Mouse (Mus musculus) liver, embryonic 16.5 days (tissue): ENCODE data around the gene Rbfox2. TPM values are rescaled to one million over a fixed set of nuclear protein-coding genes. Genes with fewer than 3 reads are reported as not detected.

ENCODE experiments used
- ATAC-seq: fragments of 200-750 bp; cut with Nextera tagmentation; 2 replicates; pipeline ENCODE4 v1.8.0; 2017; ENCODE audit warnings: low read depth, mild to moderate bottlenecking, moderate number of reproducible peaks, moderate library complexity
- H3K27ac ChIP-seq: fragments of 300-500 bp; sonication (generic); 2 replicates; pipeline ENCODE4 v1.5.1; 2014; ENCODE audit warnings: mild to moderate bottlenecking, low read length
- H3K27me3 ChIP-seq: fragments of 300-500 bp; sonication (generic); 2 replicates; pipeline ENCODE4 v1.6.1; 2014; ENCODE audit warnings: low read depth, low read length, mixed read lengths; ENCODE audit not compliant: control insufficient read depth, insufficient read depth
- H3K36me3 ChIP-seq: fragments of 300-500 bp; sonication (generic); 2 replicates; pipeline ENCODE4 v1.6.1; 2014; ENCODE audit warnings: mild to moderate bottlenecking; ENCODE audit not compliant: control insufficient read depth, insufficient read depth
- H3K4me1 ChIP-seq: fragments of 300-500 bp; sonication (generic); 2 replicates; pipeline ENCODE4 v1.6.1; 2014; ENCODE audit warnings: low read depth, low read length, mixed read lengths; ENCODE audit not compliant: control insufficient read depth
- H3K4me2 ChIP-seq: fragments of 300-500 bp; sonication (generic); 2 replicates; pipeline ENCODE4 v1.6.1; 2014; ENCODE audit warnings: low read depth, low read length, mixed read lengths
- H3K4me3 ChIP-seq: fragments of 300-500 bp; sonication (generic); 2 replicates; pipeline ENCODE4 v1.5.1; 2014; ENCODE audit warnings: low read depth, mild to moderate bottlenecking, low read length
- H3K9ac ChIP-seq: fragments of 300-500 bp; sonication (generic); 2 replicates; pipeline ENCODE4 v1.6.1; 2014; ENCODE audit warnings: low read depth, low read length
- H3K9me3 ChIP-seq: fragments of 300-500 bp; sonication (generic); replicated peaks from 2 replicates; pipeline ENCODE4 v1.6.1; 2016; ENCODE audit warnings: low read length; ENCODE audit not compliant: control insufficient read depth
- WGBS: fragments of 180-500 bp; shearing (Covaris S2); extraction: QIAGEN DNeasy Blood & Tissue Kit; methylation state at CpG from one replicate; pipeline ENCODE4 v1.1.7; 2014; ENCODE audit not compliant: insufficient replicate concordance; 5-methylcytosine and 5-hydroxymethylcytosine counted together
- polyA plus RNA-seq: library from polyadenylated mRNA; unstranded; fragments of >200 nt; fragmentation: Nextera tagmentation; extraction: Ambion mirVana; gene quantifications from 2 replicates; pipeline ENCODE4 v1.2.1, GENCODE M21; 2015

The Rbfox2 gene
- polyA plus RNA-seq, 1 experiment from 2014 or later = 12.7 TPM

GRCm38 (mm10) chr15:77086488-77086887 is 220.3 kb downstream of the Rbfox2 start:
- ATAC-seq = no peak
- no peak overlapping the region for H3K4me2 ChIP-seq
- no peak overlapping the region for H3K27ac ChIP-seq
- H3K36me3 ChIP-seq = no peaks in the 10 kb centered on the region
- no peak overlapping the region for H3K4me3 ChIP-seq
- H3K9ac ChIP-seq = no peak overlapping the region
- no peaks in the 10 kb centered on the region for H3K27me3 ChIP-seq
- no peaks in the 10 kb centered on the region for H3K9me3 ChIP-seq
- 70% methylated on average over 1 of the region's 1 CpGs for WGBS
- no peaks in the 10 kb centered on the region for H3K4me1 ChIP-seq

GRCm38 (mm10) chr15:77085818-77086217 is 221.0 kb downstream of the Rbfox2 start:
- no peaks in the 10 kb centered on the region for H3K9me3 ChIP-seq
- H3K4me2 ChIP-seq = no peak overlapping the region
- no peaks in the 10 kb centered on the region for H3K27me3 ChIP-seq
- no peak overlapping the region for H3K9ac ChIP-seq
- H3K4me1 ChIP-seq = no peaks in the 10 kb centered on the region
- H3K36me3 ChIP-seq = no peaks in the 10 kb centered on the region
- no peak for ATAC-seq
- no peak overlapping the region for H3K27ac ChIP-seq
- no peak overlapping the region for H3K4me3 ChIP-seq
- 67% methylated on average over 7 of the region's 7 CpGs for WGBS

DNA sequence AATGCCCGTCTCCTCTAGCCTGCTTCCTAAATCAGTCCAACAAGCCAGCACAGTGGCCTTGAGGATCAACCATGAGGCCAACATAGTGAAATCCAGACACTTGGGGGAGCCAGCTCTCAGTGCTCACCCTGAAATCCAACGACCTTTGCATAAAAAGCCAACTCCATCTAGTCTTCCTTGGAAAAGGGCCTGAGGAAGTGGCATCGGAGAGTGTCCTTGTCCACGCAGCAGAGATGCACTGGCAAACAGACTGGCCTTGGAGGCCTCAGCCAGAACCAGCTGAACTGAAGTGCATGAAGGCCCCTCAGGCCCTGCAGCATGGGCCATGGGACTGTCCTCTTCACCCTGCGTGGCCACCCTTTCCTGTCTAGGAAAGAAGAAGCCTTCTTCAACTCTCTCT is 225.3 kb downstream of the Rbfox2 start:
- no peak overlapping the region for H3K9ac ChIP-seq
- ATAC-seq = no peak
- 0 out of 2 replicates have a peak, but pooled peaks cover 3% of the 10 kb centered on the region for H3K4me1 ChIP-seq
- no peaks in the 10 kb centered on the region for H3K36me3 ChIP-seq
- H3K4me3 ChIP-seq = no peak overlapping the region
- no peaks in the 10 kb centered on the region for H3K9me3 ChIP-seq
- no peak overlapping the region for H3K27ac ChIP-seq
- H3K4me2 ChIP-seq = no peak overlapping the region
- H3K27me3 ChIP-seq = no peaks in the 10 kb centered on the region
- 58% methylated on average over 5 of the region's 5 CpGs for WGBS

DNA sequence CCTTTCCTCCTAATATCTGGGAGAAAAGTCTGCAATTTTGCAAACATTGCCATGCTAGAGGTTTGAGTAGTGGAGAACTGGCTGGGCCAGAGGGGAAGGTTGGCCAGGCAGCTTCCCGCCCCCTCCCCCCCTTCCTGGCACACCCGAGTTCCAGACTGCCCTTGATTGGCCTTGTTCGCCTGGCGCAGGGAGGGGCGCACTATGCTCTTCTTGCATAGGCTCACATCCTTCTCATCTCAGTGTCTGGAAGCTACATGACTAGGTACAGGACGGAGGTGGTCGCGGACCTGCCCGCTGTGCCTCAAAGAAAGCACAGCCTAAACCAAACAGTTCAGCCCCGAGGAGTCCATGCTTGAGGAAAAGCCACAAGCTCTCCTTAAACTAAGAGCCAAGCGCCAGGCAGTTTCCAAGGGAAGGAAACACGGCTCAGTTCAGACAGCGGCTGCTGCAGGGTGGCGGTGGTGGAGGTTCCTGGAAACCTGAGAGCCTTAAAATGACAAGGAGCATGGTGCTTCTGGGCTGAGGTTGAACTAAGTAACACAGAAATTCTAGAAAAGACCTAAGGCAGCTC is 226.0 kb downstream of the Rbfox2 start:
- no peak overlapping the region for H3K27ac ChIP-seq
- WGBS = 70% methylated on average over 14 of the region's 14 CpGs
- ATAC-seq = no peak
- no peaks in the 10 kb centered on the region for H3K36me3 ChIP-seq
- H3K9ac ChIP-seq = no peak overlapping the region
- H3K27me3 ChIP-seq = no peaks in the 10 kb centered on the region
- H3K4me1 ChIP-seq = 0 out of 2 replicates have a peak, but pooled peaks cover 3% of the 10 kb centered on the region
- H3K4me3 ChIP-seq = no peak overlapping the region
- H3K9me3 ChIP-seq = no peaks in the 10 kb centered on the region
- no peak overlapping the region for H3K4me2 ChIP-seq

DNA sequence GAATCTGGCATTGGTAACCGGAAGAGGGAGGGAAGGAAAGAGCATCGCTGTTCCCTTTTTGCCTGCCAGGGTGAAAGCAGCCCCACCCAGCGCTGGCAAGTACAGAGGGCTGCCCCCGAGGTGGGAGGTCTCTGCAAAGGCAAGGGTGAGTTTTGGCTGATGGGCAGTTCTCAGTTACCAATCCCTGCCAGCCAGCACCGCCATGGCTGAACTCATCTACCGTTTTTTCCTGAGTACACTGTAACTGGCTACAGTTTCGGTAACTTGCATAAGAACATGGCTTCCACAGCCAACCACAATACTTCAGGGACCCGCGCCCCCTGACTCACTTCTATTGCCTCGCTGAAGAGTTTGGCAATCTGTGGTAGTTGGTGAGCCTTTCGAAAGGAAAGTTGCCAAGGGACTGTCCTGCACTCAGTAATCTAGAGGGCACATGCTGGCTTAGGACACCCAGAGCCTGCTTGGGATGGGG is 226.9 kb downstream of the Rbfox2 start:
- H3K4me1 ChIP-seq = 0 out of 2 replicates have a peak, but pooled peaks cover 3% of the 10 kb centered on the region
- no peaks in the 10 kb centered on the region for H3K27me3 ChIP-seq
- H3K9ac ChIP-seq = no peak overlapping the region
- no peak overlapping the region for H3K4me3 ChIP-seq
- ATAC-seq = no peak
- no peaks in the 10 kb centered on the region for H3K36me3 ChIP-seq
- WGBS = 63% methylated on average over 11 of the region's 11 CpGs
- H3K4me2 ChIP-seq = no peak overlapping the region
- H3K9me3 ChIP-seq = no peaks in the 10 kb centered on the region
- no peak overlapping the region for H3K27ac ChIP-seq

GRCm38 (mm10) chr15:77079256-77079822 is 227.5 kb downstream of the Rbfox2 start:
- Histone ChIP-seq H3K4me2 (no peak overlapping the region), H3K9ac (no peak overlapping the region), H3K9me3 (no peaks in the 10 kb centered on the region), H3K27me3 (no peaks in the 10 kb centered on the region), H3K4me3 (no peak overlapping the region), H3K36me3 (no peaks in the 10 kb centered on the region), H3K4me1 (0 out of 2 replicates have a peak, but pooled peaks cover 3% of the 10 kb centered on the region), H3K27ac (no peak overlapping the region)
- no peak for ATAC-seq
- WGBS = 65% methylated on average over 14 of the region's 14 CpGs

DNA sequence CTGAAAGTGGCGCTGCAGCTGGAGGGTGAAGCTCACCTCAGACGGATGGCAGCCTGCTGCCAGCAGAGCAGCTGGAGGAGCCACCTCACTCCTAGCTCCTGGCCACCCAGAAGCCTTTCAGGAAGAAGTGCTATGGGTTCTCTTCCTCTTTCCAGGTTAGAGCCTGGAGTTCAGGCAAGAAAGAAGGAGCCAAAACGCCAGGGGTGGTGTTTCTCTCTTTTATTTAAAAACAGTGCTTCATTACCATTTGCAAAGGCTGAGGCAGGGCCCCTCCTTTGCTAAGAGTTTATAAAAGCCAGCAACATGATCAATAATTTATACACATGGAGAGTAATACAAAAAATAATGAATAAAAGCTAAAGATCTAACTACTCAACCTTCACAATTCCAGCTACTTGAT is 228.0 kb downstream of the Rbfox2 start:
- Histone ChIP-seq H3K9me3 (no peaks in the 10 kb centered on the region), H3K9ac (no peak overlapping the region), H3K4me3 (no peak overlapping the region), H3K4me1 (0 out of 2 replicates have a peak, but pooled peaks cover 3% of the 10 kb centered on the region), H3K27ac (peak overlapping the region; percentile 13; the same call in 1 of the 2 replicates), H3K36me3 (no peaks in the 10 kb centered on the region), H3K27me3 (no peaks in the 10 kb centered on the region), H3K4me2 (no peak overlapping the region)
- no peak for ATAC-seq
- WGBS = 54% methylated on average over 3 of the region's 3 CpGs

- Histone ChIP-seq H3K4me1 (0 out of 2 replicates have a peak, but pooled peaks cover 3% of the 10 kb centered on the region), H3K9me3 (no peaks in the 10 kb centered on the region), H3K27me3 (no peaks in the 10 kb centered on the region), H3K9ac (no peak overlapping the region), H3K4me3 (no peak overlapping the region), H3K4me2 (no peak overlapping the region), H3K27ac (peak overlapping the region; percentile 49), H3K36me3 (no peaks in the 10 kb centered on the region)
- WGBS = 61% methylated on average over 9 of the region's 9 CpGs
- peak; percentile 91 for ATAC-seq
Measured at GRCm38 (mm10) chr15:77077906-77078305, 228.9 kb downstream of the Rbfox2 start.

- H3K4me2 ChIP-seq = no peak overlapping the region
- no peak overlapping the region for H3K27ac ChIP-seq
- H3K9ac ChIP-seq = no peak overlapping the region
- ATAC-seq = no peak
- no peaks in the 10 kb centered on the region for H3K9me3 ChIP-seq
- peaks cover 5% of the 10 kb centered on the region for H3K4me1 ChIP-seq
- H3K27me3 ChIP-seq = no peaks in the 10 kb centered on the region
- H3K4me3 ChIP-seq = no peak overlapping the region
- 41% methylated on average over 3 of the region's 3 CpGs for WGBS
- H3K36me3 ChIP-seq = no peaks in the 10 kb centered on the region
Measured at GRCm38 (mm10) chr15:77076523-77076922, 230.3 kb downstream of the Rbfox2 start.
